Mouse (Mus musculus) liver, embryonic 11.5 days (tissue): ENCODE data around the gene Cers4. TPM values are rescaled to one million over a fixed set of nuclear protein-coding genes. Genes with fewer than 3 reads are reported as not detected.

ENCODE experiments used
- ATAC-seq: fragments of 200-750 bp; cut with Nextera tagmentation; replicated peaks from 2 replicates; pipeline ENCODE4 v1.8.0; 2017; ENCODE audit warnings: moderate number of reproducible peaks, mild to moderate bottlenecking, moderate TSS enrichment, moderate library complexity; ENCODE audit not compliant: low FRiP score
- DNase-seq: peaks from one replicate; pipeline ENCODE4 v3.0.0-alpha.2; 2017; ENCODE audit warnings: low spot score
- H3K27ac ChIP-seq: fragments of 300-500 bp; sonication (generic); 2 replicates; pipeline ENCODE4 v1.5.1; 2014; ENCODE audit warnings: mild to moderate bottlenecking, low read depth, low read length, control low read depth
- H3K27me3 ChIP-seq: fragments of 300-500 bp; sonication (generic); replicated peaks from 2 replicates; pipeline ENCODE4 v1.6.1; 2014; ENCODE audit warnings: low read length, mixed read lengths; ENCODE audit not compliant: control insufficient read depth, insufficient read depth
- H3K36me3 ChIP-seq: fragments of 300-500 bp; sonication (generic); 2 replicates; pipeline ENCODE4 v1.6.1; 2014; ENCODE audit warnings: mild to moderate bottlenecking, low read length, moderate library complexity, mixed read lengths; ENCODE audit not compliant: control insufficient read depth, insufficient read depth
- H3K4me1 ChIP-seq: fragments of 300-500 bp; sonication (generic); replicated peaks from 2 replicates; pipeline ENCODE4 v1.6.1; 2014; ENCODE audit warnings: low read length, mixed read lengths; ENCODE audit not compliant: control insufficient read depth, insufficient read depth
- H3K4me2 ChIP-seq: fragments of 300-500 bp; sonication (generic); 2 replicates; pipeline ENCODE4 v1.6.1; 2014; ENCODE audit warnings: mild to moderate bottlenecking, control low read depth, moderate library complexity
- H3K4me3 ChIP-seq: fragments of 300-500 bp; sonication (generic); 2 replicates; pipeline ENCODE4 v1.5.1; 2014; ENCODE audit warnings: low read depth, low read length, control low read depth
- H3K9ac ChIP-seq: fragments of 300-500 bp; sonication (generic); 2 replicates; pipeline ENCODE4 v1.6.1; 2014; ENCODE audit warnings: low read depth, low read length, control low read depth
- H3K9me3 ChIP-seq: fragments of 300-500 bp; sonication (generic); 2 replicates; pipeline ENCODE4 v1.6.1; 2016; ENCODE audit warnings: low read length, inconsistent platforms, mixed read lengths; ENCODE audit not compliant: control insufficient read depth
- WGBS: fragments of 180-500 bp; shearing (Covaris S2); extraction: QIAGEN DNeasy Blood & Tissue Kit; methylation state at CpG from one replicate; pipeline ENCODE4 v1.1.7; 2014; 5-methylcytosine and 5-hydroxymethylcytosine counted together
- polyA plus RNA-seq: library from polyadenylated mRNA; unstranded; fragments of >200 nt; fragmentation: Nextera tagmentation; extraction: Ambion mirVana; gene quantifications from 2 replicates; pipeline ENCODE4 v1.2.1, GENCODE M21; 2014

The Cers4 gene
- polyA plus RNA-seq, 1 experiment from 2014 or later: 6.3 TPM

DNA sequence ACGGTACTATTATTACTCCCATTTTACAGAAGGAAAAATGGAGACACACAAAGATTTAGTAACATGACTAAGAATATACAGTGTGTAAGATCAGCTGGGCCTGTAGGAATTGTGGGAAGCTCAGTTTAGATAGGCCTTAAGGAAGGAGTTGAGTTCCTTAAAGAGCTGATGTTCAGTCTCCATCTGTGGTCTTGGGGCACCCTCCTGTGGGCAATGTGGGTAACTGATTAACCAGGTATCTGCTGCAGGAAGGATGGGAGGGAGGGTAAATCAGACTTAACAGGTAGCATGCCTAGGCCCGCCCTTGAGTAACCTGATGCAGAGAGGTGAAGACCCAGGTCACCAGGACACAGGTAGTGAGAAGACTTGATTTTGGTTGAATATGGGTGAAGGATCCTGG lies 23.3 kb downstream of the Cers4 start:
- H3K27ac ChIP-seq: no peak overlapping the region
- H3K9ac ChIP-seq: no peak overlapping the region
- H3K4me3 ChIP-seq: no peak overlapping the region
- 66% methylated on average over 2 of the region's 2 CpGs for WGBS
- no peaks in the 10 kb centered on the region for H3K27me3 ChIP-seq
- DNase-seq (no peak), ATAC-seq (no peak)
- 0 out of 2 replicates have a peak, but pooled peaks cover 2% of the 10 kb centered on the region for H3K36me3 ChIP-seq
- H3K4me2 ChIP-seq: no peak overlapping the region
- H3K4me1 ChIP-seq: peaks cover 3% of the 10 kb centered on the region; the same call in 1 of the 2 replicates
- no peaks in the 10 kb centered on the region for H3K9me3 ChIP-seq

DNA sequence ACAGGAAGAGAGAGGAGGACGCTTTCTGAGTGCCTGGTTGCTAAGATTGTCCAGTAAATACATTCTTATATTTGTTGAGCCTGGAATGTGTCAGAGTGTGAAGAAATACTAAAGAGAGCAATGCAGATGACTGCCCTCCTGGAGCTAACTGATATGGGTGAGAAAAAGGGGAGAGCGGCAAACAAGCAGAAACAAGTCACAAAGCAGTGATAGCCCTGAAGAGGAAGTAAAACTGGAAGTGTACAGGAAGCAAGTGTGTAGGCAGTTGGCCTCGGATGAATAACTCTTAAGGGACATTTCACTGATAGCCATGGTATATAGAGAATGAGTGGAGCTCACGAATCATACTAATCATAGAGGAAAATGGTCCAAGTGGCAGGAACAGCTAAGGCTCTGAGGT lies 28.6 kb downstream of the Cers4 start:
- no peaks in the 10 kb centered on the region for H3K4me1 ChIP-seq
- H3K4me2 ChIP-seq: no peak overlapping the region
- no peak overlapping the region for H3K27ac ChIP-seq
- 60% methylated on average over 4 of the region's 4 CpGs for WGBS
- H3K36me3 ChIP-seq: peaks cover 5% of the 10 kb centered on the region; the same call in 1 of the 2 replicates
- no peaks in the 10 kb centered on the region for H3K27me3 ChIP-seq
- no peak overlapping the region for H3K4me3 ChIP-seq
- ATAC-seq: no peak
- H3K9ac ChIP-seq: no peak overlapping the region
- DNase-seq: no peak
- H3K9me3 ChIP-seq: no peaks in the 10 kb centered on the region

DNA sequence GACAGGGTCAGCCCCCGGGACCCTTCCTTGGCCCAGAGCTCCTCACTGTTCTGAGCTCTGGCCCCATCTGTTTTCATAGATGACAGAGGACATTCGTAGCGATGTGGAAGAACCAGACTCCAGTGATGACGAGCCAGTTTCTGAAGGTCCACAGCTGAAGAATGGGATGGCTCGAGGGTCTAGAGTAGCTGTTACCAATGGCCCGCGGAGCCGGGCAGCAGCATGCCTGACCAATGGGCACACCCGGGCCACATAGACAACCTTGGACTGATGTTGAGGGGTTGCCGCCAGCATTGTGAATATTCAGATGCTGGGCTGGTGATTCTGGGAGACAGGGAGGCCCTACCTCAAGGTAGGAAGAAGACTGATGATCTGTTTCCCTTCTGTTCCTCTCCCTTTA lies 30.7 kb downstream of the Cers4 start:
- H3K27me3 ChIP-seq: no peaks in the 10 kb centered on the region
- no peaks in the 10 kb centered on the region for H3K9me3 ChIP-seq
- H3K36me3 ChIP-seq: peaks cover 3% of the 10 kb centered on the region; the same call in 1 of the 2 replicates
- no peak overlapping the region for H3K9ac ChIP-seq
- H3K4me3 ChIP-seq: no peak overlapping the region
- H3K4me2 ChIP-seq: no peak overlapping the region
- H3K4me1 ChIP-seq: no peaks in the 10 kb centered on the region
- WGBS: 96% methylated on average over 10 of the region's 10 CpGs
- no peak for DNase-seq
- H3K27ac ChIP-seq: no peak overlapping the region
- no peak for ATAC-seq

Other genes starting within 250 kb of the Cers4 start
- gene Tgfbr3l, start 244.8 kb upstream of the Cers4 start, polyA plus RNA-seq: 1.5 and 1.7 TPM in 2 replicates
- 39.3 and 41.8 TPM in 2 replicates for gene Snapc2, start 239.9 kb upstream of the Cers4 start, polyA plus RNA-seq
- 21.4 and 23.2 TPM in 2 replicates for gene Ctxn1, start 233.8 kb upstream of the Cers4 start, polyA plus RNA-seq
- gene Timm44, start 217.1 kb upstream of the Cers4 start, polyA plus RNA-seq: 99.2 and 105 TPM in 2 replicates
- 15.2 and 19.3 TPM in 2 replicates for gene Ccl25, start 167.8 kb upstream of the Cers4 start, polyA plus RNA-seq
- 266 and 299 TPM in 2 replicates for gene Elavl1, start 167.6 kb upstream of the Cers4 start, polyA plus RNA-seq
- 9.8 and 13.1 TPM in 2 replicates for gene Zfp958, start 120.1 kb downstream of the Cers4 start, polyA plus RNA-seq